22 mouse cellular contexts compared by ENCODE assay signal in genomic region chr7:122506467-122506866, GRCm38 (mm10).
"Had no signal": no experiment of that assay in that cellular context is flagged by ENCODE, and none has a peak within 500 bp of the region (broad histone marks: within the 10 kb centered on the region; RNA-seq: fewer than 3 reads in every experiment).

No protein-coding gene starts in this region.

- H3K27me3 ChIP-seq: lung, embryonic 15.5 days; midbrain, embryonic 13.5 days; neural tube, embryonic 13.5 days; neural tube, embryonic 15.5 days had no signal

- H3K9me3 ChIP-seq: lung, embryonic 15.5 days; midbrain, embryonic 13.5 days; neural tube, embryonic 13.5 days; neural tube, embryonic 15.5 days had no signal

- DNase-seq: liver, postnatal 0 days; lung, adult 2 months; lung, postnatal 14 days; lung, postnatal 36 days; retina, postnatal 1 day; right cerebral cortex, adult 18-20 months; right cerebral cortex, postnatal 25 days; right cerebral cortex, postnatal 4 days; spleen, adult 18-20 months; thymus, adult 18-20 months; thymus, postnatal 14 days; thymus, postnatal 36 days had no signal

- ATAC-seq: liver, postnatal 0 days; lung, postnatal 0 days; midbrain, embryonic 13.5 days; midbrain, embryonic 16.5 days had no signal

- H3K4me3 ChIP-seq: lung, embryonic 15.5 days; megakaryocyte, embryonic 14.5 days; midbrain, embryonic 13.5 days; myocyte; neural tube, embryonic 13.5 days; neural tube, embryonic 15.5 days had no signal

- H3K36me3 ChIP-seq: lung, embryonic 15.5 days; midbrain, embryonic 13.5 days; neural tube, embryonic 13.5 days; neural tube, embryonic 15.5 days had no signal

- H3K9ac ChIP-seq: liver, postnatal 0 days; lung, embryonic 15.5 days; midbrain, embryonic 13.5 days; neural tube, embryonic 13.5 days; neural tube, embryonic 15.5 days had no signal

- H3K4me1 ChIP-seq: megakaryocyte, embryonic 14.5 days; midbrain, embryonic 13.5 days; neural tube, embryonic 13.5 days; neural tube, embryonic 15.5 days had no signal

- H3K27ac ChIP-seq: lung, embryonic 15.5 days; macrophage; midbrain, embryonic 13.5 days; neural tube, embryonic 13.5 days; neural tube, embryonic 15.5 days had no signal

- H3K4me2 ChIP-seq: lung, embryonic 15.5 days; midbrain, embryonic 11.5 days; midbrain, embryonic 13.5 days; neural tube, embryonic 13.5 days; neural tube, embryonic 15.5 days had no signal
